Mouse (Mus musculus): ENCODE results near the gene Sfxn3. TPM values are rescaled to one million over a fixed set of nuclear protein-coding genes. Genes with fewer than 3 reads are reported as not detected.

Sfxn3 gene
- total and polyA plus RNA-seq, 3 experiments: 5.0 to 10.6 TPM; not detected in 1

GRCm38 (mm10) chr19:45047935-45048643 is 786 bp downstream of the Sfxn3 start:
- peak overlapping the region; percentile 63 to 69 for H3K4me3 ChIP-seq (ENCODE audit: control insufficient read depth in 1 of 2, insufficient read depth in 1 of 2, low read depth in 2 of 2, low read length in 2 of 2)
- peaks cover 5 to 13% of the 10 kb centered on the region in 2 experiments; a peak in 3 of 4 replicates for H3K4me1 ChIP-seq (ENCODE audit: control insufficient read depth in 1 of 2, insufficient read depth in 2 of 2, low read length in 2 of 2)
- peaks cover 0 to 4% of the 10 kb centered on the region in 2 experiments; a peak in 1 of 4 replicates for H3K27me3 ChIP-seq (ENCODE audit: control insufficient read depth in 1 of 2, insufficient read depth in 2 of 2, low read length in 2 of 2)
- H3K9ac ChIP-seq (ENCODE audit: control insufficient read depth, low read depth, low read length, poor library complexity, severe bottlenecking): peak overlapping the region; percentile 71
- H3K36me3 ChIP-seq (ENCODE audit: control insufficient read depth in 1 of 2, insufficient read depth in 2 of 2, low read length in 2 of 2): peaks cover 0 to 5% of the 10 kb centered on the region in 2 experiments; a peak in 1 of 4 replicates
- H3K9me3 ChIP-seq (replicated peaks; ENCODE audit: insufficient read depth, low read length): no peaks in the 10 kb centered on the region
- H3K79me2 ChIP-seq (ENCODE audit: control insufficient read depth, insufficient read depth, low read length, poor library complexity): no peaks in the 10 kb centered on the region
- H3K27ac ChIP-seq (ENCODE audit: control insufficient read depth, low read depth, low read length): peak overlapping the region; percentile 94
- DNase-seq (ENCODE audit: low read depth, low spot score): peak; percentile 92
- no peak for TF ChIP-seq CHD1 (IDR thresholded peaks at IDR 0.05; ENCODE audit: low read depth, low read length)
- peak; percentile 68 for TF ChIP-seq ETS1 (IDR thresholded peaks at IDR 0.05; ENCODE audit: low read depth, low read length)
- peak; percentile 47; the same call in 1 of the 2 replicates for TF ChIP-seq MYC (IDR thresholded peaks at IDR 0.05; ENCODE audit: low read depth, low read length)
- peak; percentile 93 for TF ChIP-seq MXI1 (IDR thresholded peaks at IDR 0.05; ENCODE audit: low read depth, low read length)
- TF ChIP-seq UBTF (IDR thresholded peaks at IDR 0.05; ENCODE audit: borderline replicate concordance, insufficient read depth, low read depth, low read length): no peak
- no peak; the same call in 1 of the 2 replicates for TF ChIP-seq NELFE (IDR thresholded peaks at IDR 0.05; ENCODE audit: low read depth, low read length)
- no peak; the same call in 1 of the 2 replicates for TF ChIP-seq POLR2AphosphoS2 (IDR thresholded peaks at IDR 0.05; ENCODE audit: low read length)
- TF ChIP-seq RAD21 (IDR thresholded peaks at IDR 0.05; ENCODE audit: low read depth, low read length): no peak
- no peak for TF ChIP-seq TBP (IDR thresholded peaks at IDR 0.05; ENCODE audit: low read depth, low read length)
- 0 out of 2 replicates have a peak, but pooled peaks have one; percentile 48 for TF ChIP-seq JUND (IDR thresholded peaks at IDR 0.05; ENCODE audit: low read depth, low read length)
- peak; percentile 85 for TF ChIP-seq TCF12 (IDR thresholded peaks at IDR 0.05; ENCODE audit: low read depth, low read length)
- TF ChIP-seq USF2 (IDR thresholded peaks at IDR 0.05; ENCODE audit: borderline replicate concordance in 1 of 2, insufficient read depth in 1 of 2, low read depth in 1 of 2, low read length in 2 of 2): no peak
- no peak for TF ChIP-seq MAZ (IDR thresholded peaks at IDR 0.05; ENCODE audit: low read depth, low read length)
- TF ChIP-seq CTCF (IDR thresholded peaks at IDR 0.05 in 2 of 3, conservative IDR thresholded peaks at IDR 0.05 in 1 of 3; ENCODE audit: control insufficient read depth in 1 of 3, insufficient read depth in 1 of 3, low read depth in 2 of 3, low read length in 3 of 3, poor library complexity in 1 of 3, severe bottlenecking in 1 of 3): no peak
- TF ChIP-seq MEF2A (IDR thresholded peaks at IDR 0.05; ENCODE audit: extremely low read depth, insufficient replicate concordance, low read depth, low read length, poor library complexity, severe bottlenecking): no peak
- no peak for TF ChIP-seq GABPA (IDR thresholded peaks at IDR 0.05; ENCODE audit: low read depth, low read length)
- TF ChIP-seq NRF1 (IDR thresholded peaks at IDR 0.05; ENCODE audit: insufficient read depth, low read depth, low read length, poor library complexity, severe bottlenecking): no peak
- TF ChIP-seq MAX (IDR thresholded peaks at IDR 0.05; ENCODE audit: low read length): peak; percentile 49
- no peak; a peak in 1 of 4 replicates for TF ChIP-seq POLR2A (IDR thresholded peaks at IDR 0.05; ENCODE audit: control insufficient read depth in 1 of 2, insufficient read depth in 1 of 2, low read depth in 1 of 2, low read length in 2 of 2, poor library complexity in 1 of 2)
- TF ChIP-seq HCFC1 (IDR thresholded peaks at IDR 0.05; ENCODE audit: low read depth, low read length): 0 out of 2 replicates have a peak, but pooled peaks have one; percentile 10
- TF ChIP-seq MAFK (IDR thresholded peaks at IDR 0.05; ENCODE audit: borderline replicate concordance, low read depth, low read length): no peak
- peak; percentile 57 to 85 for TF ChIP-seq EP300 (IDR thresholded peaks at IDR 0.05; ENCODE audit: low read depth in 1 of 2, low read length in 2 of 2)
- TF ChIP-seq KAT2A (conservative IDR thresholded peaks at IDR 0.05; ENCODE audit: low read depth, low read length): no peak
- peak; percentile 57; the same call in 1 of the 2 replicates for TF ChIP-seq BHLHE40 (IDR thresholded peaks at IDR 0.05; ENCODE audit: borderline replicate concordance, low read depth, low read length)
- TF ChIP-seq RCOR1 (IDR thresholded peaks at IDR 0.05; ENCODE audit: low read depth, low read length): 0 out of 2 replicates have a peak, but pooled peaks have one; percentile 19
- TF ChIP-seq ZMIZ1 (IDR thresholded peaks at IDR 0.05; ENCODE audit: low read depth, low read length): no peak
- TF ChIP-seq SMC3 (IDR thresholded peaks at IDR 0.05; ENCODE audit: low read depth, low read length): no peak
- TF ChIP-seq POLR2AphosphoS5 (IDR thresholded peaks at IDR 0.05; ENCODE audit: borderline replicate concordance, low read depth, low read length): peak; percentile 86; the same call in 1 of the 2 replicates
- no peak for TF ChIP-seq E2F4 (IDR thresholded peaks at IDR 0.05; ENCODE audit: borderline replicate concordance, low read depth, low read length)
- TF ChIP-seq MYB (IDR thresholded peaks at IDR 0.05; ENCODE audit: low read depth, low read length): peak; percentile 70; the same call in 1 of the 2 replicates
- TF ChIP-seq GATA1 (IDR thresholded peaks at IDR 0.05; ENCODE audit: low read depth, low read length): peak; percentile 59; the same call in 1 of the 2 replicates
- peak; percentile 81 for TF ChIP-seq TAL1 (IDR thresholded peaks at IDR 0.05; ENCODE audit: low read length)
- no peak for TF ChIP-seq CHD2 (IDR thresholded peaks at IDR 0.05; ENCODE audit: low read length)
- no peak; the same call in 1 of the 2 replicates for TF ChIP-seq ELF1 (IDR thresholded peaks at IDR 0.05; ENCODE audit: low read depth, low read length)
- TF ChIP-seq ZNF384 (IDR thresholded peaks at IDR 0.05; ENCODE audit: low read depth, low read length): no peak

Measured in MEL (cell line).